Mouse (Mus musculus): ENCODE measurements at regions not wholly inside any gene's neighbourhood (a gene's known extent, or its start where the extent isn't known, plus 50 kb on each side); places are given as distances from the start of the nearest gene placed in this dataset.

GRCm38 (mm10) chr7:36352761-36353160 lies 345.2 kb upstream of the Tshz3 start:
- Histone ChIP-seq H3K9me3 (ENCODE audit: control insufficient read depth, low read length) (no peaks in the 10 kb centered on the region), H3K36me3 (ENCODE audit: control insufficient read depth, insufficient read depth, low read length) (no peaks in the 10 kb centered on the region), H3K27ac (ENCODE audit: low read depth, low read length) (no peak overlapping the region), H3K4me2 (ENCODE audit: low read depth) (no peak overlapping the region), H3K4me1 (ENCODE audit: control insufficient read depth, insufficient read depth, low read length) (no peaks in the 10 kb centered on the region), H3K9ac (ENCODE audit: low read length) (no peak overlapping the region), H3K27me3 (ENCODE audit: control insufficient read depth, insufficient read depth, low read length) (no peaks in the 10 kb centered on the region), H3K4me3 (ENCODE audit: low read depth, low read length) (no peak overlapping the region)
- ATAC-seq (ENCODE audit: insufficient read depth, low FRiP score, low TSS enrichment) (no peak), DNase-seq (ENCODE audit: low spot score) (no peak)
- WGBS, result 44% methylated on average over 2 of the region's 2 CpGs

GRCm38 (mm10) chr7:36350616-36351015 lies 347.3 kb upstream of the Tshz3 start:
- Histone ChIP-seq H3K4me3 (ENCODE audit: low read depth, low read length) (no peak overlapping the region), H3K4me1 (ENCODE audit: control insufficient read depth, insufficient read depth, low read length) (no peaks in the 10 kb centered on the region), H3K9ac (ENCODE audit: low read length) (no peak overlapping the region), H3K27ac (ENCODE audit: low read depth, low read length) (no peak overlapping the region), H3K27me3 (ENCODE audit: control insufficient read depth, insufficient read depth, low read length) (no peaks in the 10 kb centered on the region), H3K36me3 (ENCODE audit: control insufficient read depth, insufficient read depth, low read length) (no peaks in the 10 kb centered on the region), H3K4me2 (ENCODE audit: low read depth) (no peak overlapping the region), H3K9me3 (ENCODE audit: control insufficient read depth, low read length) (no peaks in the 10 kb centered on the region)
- DNase-seq (ENCODE audit: low spot score) (no peak), ATAC-seq (ENCODE audit: insufficient read depth, low FRiP score, low TSS enrichment) (no peak)
- 61% methylated on average over 4 of the region's 4 CpGs for WGBS

- Histone ChIP-seq H3K4me2 (ENCODE audit: low read depth) (no peak overlapping the region), H3K4me1 (ENCODE audit: control insufficient read depth, insufficient read depth, low read length) (no peaks in the 10 kb centered on the region), H3K9me3 (ENCODE audit: control insufficient read depth, low read length) (no peaks in the 10 kb centered on the region), H3K27me3 (ENCODE audit: control insufficient read depth, insufficient read depth, low read length) (no peaks in the 10 kb centered on the region), H3K36me3 (ENCODE audit: control insufficient read depth, insufficient read depth, low read length) (no peaks in the 10 kb centered on the region), H3K4me3 (ENCODE audit: low read depth, low read length) (no peak overlapping the region), H3K27ac (ENCODE audit: low read depth, low read length) (no peak overlapping the region), H3K9ac (ENCODE audit: low read length) (no peak overlapping the region)
- ATAC-seq (ENCODE audit: insufficient read depth, low FRiP score, low TSS enrichment) (no peak), DNase-seq (ENCODE audit: low spot score) (no peak)
- WGBS, result 81% methylated on average over 8 of the region's 8 CpGs
These were observed 349.7 kb upstream of the Tshz3 start for GRCm38 (mm10) chr7:36348195-36348594.

- ATAC-seq (ENCODE audit: insufficient read depth, low FRiP score, low TSS enrichment), result no peak
- H3K9me3 ChIP-seq (ENCODE audit: control insufficient read depth, low read length), result no peaks in the 10 kb centered on the region
- no peak overlapping the region for H3K4me2 ChIP-seq (ENCODE audit: low read depth)
- no peak overlapping the region for H3K4me3 ChIP-seq (ENCODE audit: low read depth, low read length)
- H3K27me3 ChIP-seq (ENCODE audit: control insufficient read depth, insufficient read depth, low read length), result no peaks in the 10 kb centered on the region
- H3K4me1 ChIP-seq (ENCODE audit: control insufficient read depth, insufficient read depth, low read length), result no peaks in the 10 kb centered on the region
- H3K36me3 ChIP-seq (ENCODE audit: control insufficient read depth, insufficient read depth, low read length), result no peaks in the 10 kb centered on the region
- WGBS, result 93% methylated on average over 5 of the region's 5 CpGs
- H3K9ac ChIP-seq (ENCODE audit: low read length), result no peak overlapping the region
- no peak for DNase-seq (ENCODE audit: low spot score)
- no peak overlapping the region for H3K27ac ChIP-seq (ENCODE audit: low read depth, low read length)
These were observed 363.1 kb upstream of the Tshz3 start for GRCm38 (mm10) chr7:36334857-36335256.

GRCm38 (mm10) chr7:36334091-36334490 lies 363.8 kb upstream of the Tshz3 start:
- ATAC-seq (ENCODE audit: insufficient read depth, low FRiP score, low TSS enrichment) (no peak), DNase-seq (ENCODE audit: low spot score) (no peak)
- Histone ChIP-seq H3K27ac (ENCODE audit: low read depth, low read length) (no peak overlapping the region), H3K4me1 (ENCODE audit: control insufficient read depth, insufficient read depth, low read length) (no peaks in the 10 kb centered on the region), H3K4me3 (ENCODE audit: low read depth, low read length) (no peak overlapping the region), H3K27me3 (ENCODE audit: control insufficient read depth, insufficient read depth, low read length) (no peaks in the 10 kb centered on the region), H3K9ac (ENCODE audit: low read length) (no peak overlapping the region), H3K36me3 (ENCODE audit: control insufficient read depth, insufficient read depth, low read length) (no peaks in the 10 kb centered on the region), H3K4me2 (ENCODE audit: low read depth) (no peak overlapping the region), H3K9me3 (ENCODE audit: control insufficient read depth, low read length) (no peaks in the 10 kb centered on the region)
- 58% methylated on average over 5 of the region's 5 CpGs for WGBS

GRCm38 (mm10) chr7:36332633-36333032 lies 365.3 kb upstream of the Tshz3 start:
- whole genome bisulfite sequencing, result 85% methylated on average over 7 of the region's 7 CpGs
- no peaks in the 10 kb centered on the region for H3K9me3 ChIP-seq (ENCODE audit: control insufficient read depth, low read length)
- no peaks in the 10 kb centered on the region for H3K27me3 ChIP-seq (ENCODE audit: control insufficient read depth, insufficient read depth, low read length)
- no peak for ATAC-seq (ENCODE audit: insufficient read depth, low FRiP score, low TSS enrichment)
- H3K27ac ChIP-seq (ENCODE audit: low read depth, low read length), result no peak overlapping the region
- H3K36me3 ChIP-seq (ENCODE audit: control insufficient read depth, insufficient read depth, low read length), result no peaks in the 10 kb centered on the region
- no peak overlapping the region for H3K4me3 ChIP-seq (ENCODE audit: low read depth, low read length)
- no peak for DNase-seq (ENCODE audit: low spot score)
- H3K4me1 ChIP-seq (ENCODE audit: control insufficient read depth, insufficient read depth, low read length), result no peaks in the 10 kb centered on the region
- H3K4me2 ChIP-seq (ENCODE audit: low read depth), result no peak overlapping the region
- H3K9ac ChIP-seq (ENCODE audit: low read length), result no peak overlapping the region

- H3K36me3 ChIP-seq (ENCODE audit: control insufficient read depth, insufficient read depth, low read length), result no peaks in the 10 kb centered on the region
- WGBS, result 87% methylated on average over 2 of the region's 2 CpGs
- no peak overlapping the region for H3K9ac ChIP-seq (ENCODE audit: low read length)
- H3K9me3 ChIP-seq (ENCODE audit: control insufficient read depth, low read length), result 0 out of 2 replicates have a peak, but pooled peaks cover 4% of the 10 kb centered on the region
- H3K4me3 ChIP-seq (ENCODE audit: low read depth, low read length), result no peak overlapping the region
- H3K4me1 ChIP-seq (ENCODE audit: control insufficient read depth, insufficient read depth, low read length), result no peaks in the 10 kb centered on the region
- no peaks in the 10 kb centered on the region for H3K27me3 ChIP-seq (ENCODE audit: control insufficient read depth, insufficient read depth, low read length)
- no peak for ATAC-seq (ENCODE audit: insufficient read depth, low FRiP score, low TSS enrichment)
- no peak overlapping the region for H3K27ac ChIP-seq (ENCODE audit: low read depth, low read length)
- no peak overlapping the region for H3K4me2 ChIP-seq (ENCODE audit: low read depth)
- no peak for DNase-seq (ENCODE audit: low spot score)
These were observed 369.8 kb upstream of the Tshz3 start for GRCm38 (mm10) chr7:36328141-36328540.

- no peaks in the 10 kb centered on the region for H3K4me1 ChIP-seq (ENCODE audit: control insufficient read depth, insufficient read depth, low read length)
- no peaks in the 10 kb centered on the region for H3K36me3 ChIP-seq (ENCODE audit: control insufficient read depth, insufficient read depth, low read length)
- H3K27me3 ChIP-seq (ENCODE audit: control insufficient read depth, insufficient read depth, low read length), result no peaks in the 10 kb centered on the region
- 87% methylated on average over 1 of the region's 1 CpGs for WGBS
- ATAC-seq (ENCODE audit: insufficient read depth, low FRiP score, low TSS enrichment) (no peak), DNase-seq (ENCODE audit: low spot score) (no peak)
- H3K27ac ChIP-seq (ENCODE audit: low read depth, low read length), result no peak overlapping the region
- no peak overlapping the region for H3K4me3 ChIP-seq (ENCODE audit: low read depth, low read length)
- H3K9ac ChIP-seq (ENCODE audit: low read length), result no peak overlapping the region
- H3K4me2 ChIP-seq (ENCODE audit: low read depth), result no peak overlapping the region
- 0 out of 2 replicates have a peak, but pooled peaks cover 4% of the 10 kb centered on the region for H3K9me3 ChIP-seq (ENCODE audit: control insufficient read depth, low read length)
These were observed 373.9 kb upstream of the Tshz3 start for GRCm38 (mm10) chr7:36324035-36324434.

- Histone ChIP-seq H3K27ac (ENCODE audit: low read depth, low read length) (no peak overlapping the region), H3K4me2 (ENCODE audit: low read depth) (no peak overlapping the region), H3K9me3 (ENCODE audit: control insufficient read depth, low read length) (0 out of 2 replicates have a peak, but pooled peaks cover 4% of the 10 kb centered on the region), H3K36me3 (ENCODE audit: control insufficient read depth, insufficient read depth, low read length) (no peaks in the 10 kb centered on the region), H3K4me3 (ENCODE audit: low read depth, low read length) (no peak overlapping the region), H3K27me3 (ENCODE audit: control insufficient read depth, insufficient read depth, low read length) (no peaks in the 10 kb centered on the region), H3K9ac (ENCODE audit: low read length) (no peak overlapping the region), H3K4me1 (ENCODE audit: control insufficient read depth, insufficient read depth, low read length) (no peaks in the 10 kb centered on the region)
- 62% methylated on average over 4 of the region's 4 CpGs for WGBS
- DNase-seq (ENCODE audit: low spot score) (no peak), ATAC-seq (ENCODE audit: insufficient read depth, low FRiP score, low TSS enrichment) (no peak)
These were observed 375.7 kb upstream of the Tshz3 start for GRCm38 (mm10) chr7:36322181-36322580.
